24 mouse cellular contexts compared by ENCODE assay signal in genomic region chr10:84949684-84950010, GRCm38 (mm10). TPM values are rescaled to one million over a fixed set of nuclear protein-coding genes. Genes with fewer than 3 reads are reported as not detected.
DNase-seq lines count a peak whose midpoint lies in the region; ATAC-seq and TF ChIP-seq lines count a peak whose summit lies in the region.
"Had no signal": no experiment of that assay in that cellular context is flagged by ENCODE, and none has a peak within 500 bp of the region (broad histone marks: within the 10 kb centered on the region; RNA-seq: fewer than 3 reads in every experiment).

No protein-coding gene starts in this region.

- intact Hi-C loops in heart, adult 2 months (cut with DNase I), result no loop called here

- H3K79me2 ChIP-seq in heart, adult 2 months (replicated peaks; ENCODE audit: control insufficient read depth, insufficient read depth, low read length), result peaks cover 7% of the 10 kb centered on the region

- peaks cover 11% of the 10 kb centered on the region for H3K4me1 ChIP-seq in heart, adult 2 months (ENCODE audit: control insufficient read depth, insufficient read depth, low read length)
- H3K4me1 ChIP-seq in heart, embryonic 11.5 days (ENCODE audit: control insufficient read depth, insufficient read depth, low read length), result no peaks in the 10 kb centered on the region
- 0 out of 2 replicates have a peak, but pooled peaks cover 8% of the 10 kb centered on the region for H3K4me1 ChIP-seq in lung, embryonic 14.5 days (ENCODE audit: insufficient read depth)
- peaks cover 4% of the 10 kb centered on the region; the same call in 1 of the 2 replicates for H3K4me1 ChIP-seq in stomach, postnatal 0 days (replicated peaks; ENCODE audit: control insufficient read depth, insufficient read depth)
- H3K4me1 ChIP-seq: limb, embryonic 10.5 days; midbrain, embryonic 13.5 days had no signal

- H3K4me2 ChIP-seq in heart, embryonic 11.5 days, result no peak overlapping the region
- no peak overlapping the region for H3K4me2 ChIP-seq in lung, embryonic 14.5 days
- H3K4me2 ChIP-seq in stomach, postnatal 0 days (replicated peaks; ENCODE audit: low read depth), result no peak overlapping the region
- H3K4me2 ChIP-seq: heart, embryonic 13.5 days; hindbrain, embryonic 13.5 days; limb, embryonic 15.5 days; liver, embryonic 13.5 days; midbrain, embryonic 13.5 days; neural tube, embryonic 13.5 days had no signal

- H3K27me3 ChIP-seq in heart, adult 2 months (ENCODE audit: control insufficient read depth, insufficient read depth, low read length), result no peaks in the 10 kb centered on the region
- no peaks in the 10 kb centered on the region for H3K27me3 ChIP-seq in heart, embryonic 11.5 days (ENCODE audit: control insufficient read depth, insufficient read depth, low read length)
- no peaks in the 10 kb centered on the region for H3K27me3 ChIP-seq in lung, embryonic 14.5 days (ENCODE audit: insufficient read depth, low read length)
- no peaks in the 10 kb centered on the region for H3K27me3 ChIP-seq in stomach, postnatal 0 days (ENCODE audit: control insufficient read depth, insufficient read depth, low read length)
- H3K27me3 ChIP-seq: heart, embryonic 13.5 days; hindbrain, embryonic 13.5 days; limb, embryonic 15.5 days; liver, embryonic 13.5 days; midbrain, embryonic 13.5 days; neural tube, embryonic 13.5 days had no signal

- no peak overlapping the region for H3K4me3 ChIP-seq in heart, adult 2 months
- no peak overlapping the region for H3K4me3 ChIP-seq in heart, embryonic 11.5 days (ENCODE audit: low read depth, low read length)
- no peak overlapping the region for H3K4me3 ChIP-seq in lung, embryonic 14.5 days (ENCODE audit: low read depth, low read length)
- no peak overlapping the region for H3K4me3 ChIP-seq in stomach, postnatal 0 days (ENCODE audit: low read depth, low read length)
- H3K4me3 ChIP-seq: erythroblast, embryonic 14.5 days; heart, embryonic 13.5 days; hindbrain, embryonic 13.5 days; limb, embryonic 10.5 days; limb, embryonic 15.5 days; liver, embryonic 13.5 days; midbrain, embryonic 13.5 days; neural tube, embryonic 13.5 days had no signal

- H3K9me3 ChIP-seq in heart, embryonic 11.5 days (replicated peaks; ENCODE audit: control insufficient read depth, low read length), result no peaks in the 10 kb centered on the region
- H3K9me3 ChIP-seq in lung, embryonic 14.5 days (ENCODE audit: low read depth, low read length), result no peaks in the 10 kb centered on the region
- no peaks in the 10 kb centered on the region for H3K9me3 ChIP-seq in stomach, postnatal 0 days (ENCODE audit: control insufficient read depth, low read length)
- H3K9me3 ChIP-seq: heart, embryonic 13.5 days; hindbrain, embryonic 13.5 days; limb, embryonic 10.5 days; limb, embryonic 15.5 days; liver, embryonic 13.5 days; midbrain, embryonic 13.5 days; neural tube, embryonic 13.5 days had no signal

- H3K36me3 ChIP-seq in heart, adult 2 months (ENCODE audit: control insufficient read depth, insufficient read depth, low read length), result peaks cover 31% of the 10 kb centered on the region
- H3K36me3 ChIP-seq in heart, embryonic 11.5 days (ENCODE audit: control insufficient read depth, insufficient read depth, low read length), result peaks cover 8% of the 10 kb centered on the region
- peaks cover 20% of the 10 kb centered on the region for H3K36me3 ChIP-seq in lung, embryonic 14.5 days (ENCODE audit: insufficient read depth)
- H3K36me3 ChIP-seq in stomach, postnatal 0 days (ENCODE audit: control insufficient read depth, insufficient read depth, low read length), result peaks cover 3% of the 10 kb centered on the region; the same call in 1 of the 2 replicates

- no peak overlapping the region for H3K9ac ChIP-seq in heart, adult 2 months (ENCODE audit: low read depth, low read length)
- no peak overlapping the region for H3K9ac ChIP-seq in heart, embryonic 11.5 days (ENCODE audit: low read depth, low read length)
- no peak overlapping the region for H3K9ac ChIP-seq in lung, embryonic 14.5 days
- H3K9ac ChIP-seq in stomach, postnatal 0 days (ENCODE audit: low read length), result no peak overlapping the region
- H3K9ac ChIP-seq: heart, embryonic 13.5 days; hindbrain, embryonic 13.5 days; limb, embryonic 15.5 days; liver, embryonic 13.5 days; midbrain, embryonic 13.5 days; neural tube, embryonic 13.5 days had no signal

- TF ChIP-seq POLR2A in heart, adult 2 months (IDR thresholded peaks at IDR 0.05; ENCODE audit: insufficient read depth, low read depth, low read length), result no peak

- no peak for TF ChIP-seq EP300 in heart, adult 2 months (IDR thresholded peaks at IDR 0.05; ENCODE audit: insufficient read depth, low read depth, low read length)
- TF ChIP-seq EP300 in stomach, postnatal 0 days (optimal IDR thresholded peaks at IDR 0.05), result no peak

- H3K27ac ChIP-seq in heart, adult 2 months, result peak overlapping the region; percentile 50
- no peak overlapping the region for H3K27ac ChIP-seq in heart, embryonic 11.5 days (ENCODE audit: low read depth, low read length)
- peak overlapping the region; percentile 33; the same call in 1 of the 2 replicates for H3K27ac ChIP-seq in lung, embryonic 14.5 days (ENCODE audit: low read depth)
- peak overlapping the region; percentile 41 for H3K27ac ChIP-seq in stomach, postnatal 0 days (replicated peaks)
- H3K27ac ChIP-seq: heart, embryonic 13.5 days; hindbrain, embryonic 13.5 days; limb, embryonic 10.5 days; limb, embryonic 15.5 days; liver, embryonic 13.5 days; macrophage; midbrain, embryonic 13.5 days; neural tube, embryonic 13.5 days had no signal

- ATAC-seq in heart, embryonic 11.5 days (replicated peaks; ENCODE audit: insufficient number of reproducible peaks, low FRiP score, low TSS enrichment), result no peak
- peak; percentile 90 for ATAC-seq in lung, embryonic 14.5 days (ENCODE audit: insufficient read depth)
- ATAC-seq in stomach, postnatal 0 days (ENCODE audit: low FRiP score, low TSS enrichment), result no peak; the same call in 1 of the 2 replicates
- ATAC-seq: CD4-positive, CD25-positive, alpha-beta regulatory T cell, adult 4 months; forebrain, embryonic 16.5 days; midbrain, embryonic 13.5 days had no signal

- no peak for DNase-seq in heart, adult 2 months
- peak; percentile 74 for DNase-seq in lung, embryonic 14.5 days
- no peak for DNase-seq in lung, postnatal 25 days (ENCODE audit: low spot score)
- peak; percentile 62 for DNase-seq in lung, postnatal 10 days
- DNase-seq in stomach, postnatal 0 days (ENCODE audit: low spot score), result no peak
- DNase-seq in B cell, adult 2 months, result no peak
- DNase-seq: cerebellum, adult 2 months; cerebellum, postnatal 14 days; gastrocnemius, postnatal 14 days; heart, postnatal 36 days; kidney, adult 2 months; kidney, postnatal 4 days; liver, embryonic 13.5 days had no signal

- 46% methylated on average over 3 of the region's 3 CpGs for WGBS in heart, adult 2 months
- 82% methylated on average over 3 of the region's 3 CpGs for WGBS in heart, embryonic 11.5 days (ENCODE audit: insufficient replicate concordance)
- WGBS in lung, embryonic 14.5 days, result 32% methylated on average over 3 of the region's 3 CpGs
- 50% methylated on average over 3 of the region's 3 CpGs for WGBS in stomach, postnatal 0 days

- TF ChIP-seq CTCF in heart, adult 2 months (IDR thresholded peaks at IDR 0.05), result no peak
- TF ChIP-seq CTCF in lung, embryonic 14.5 days (IDR thresholded peaks at IDR 0.05; ENCODE audit: low read depth), result no peak
- no peak for TF ChIP-seq CTCF in stomach, postnatal 0 days (IDR thresholded peaks at IDR 0.05; ENCODE audit: low read depth)

RNA-seq across cellular contexts. Expression of gene Ric8b, which starts 32.2 kb away (rescaled TPM):
- total RNA-seq in heart, adult 2 months (2021), result 10 to 100 TPM; 36.5 to 42.1 TPM
- 20.5 and 34.6 TPM in 2 replicates for polyA plus RNA-seq in heart, adult 2 months (2012; rRNA removed)
- 17.1 and 18.9 TPM in 2 replicates for polyA plus RNA-seq in heart, embryonic 11.5 days (2014; fragmentation: Nextera tagmentation; extraction: Ambion mirVana)
- polyA plus RNA-seq in lung, embryonic 14.5 days (2014; fragmentation: Nextera tagmentation; extraction: Ambion mirVana), result 17.5 and 18.6 TPM in 2 replicates
- polyA plus RNA-seq in stomach, postnatal 0 days (2015; fragmentation: Nextera tagmentation; extraction: Ambion mirVana), result 7.3 and 7.4 TPM in 2 replicates

Comparison
In these comparisons a context has a peak if more than half of its experiments do, and no peak if none do; other contexts are left out.
1. DNase-seq: peak in lung, embryonic 14.5 days (single experiment) and lung, postnatal 10 days (single experiment); none in heart, adult 2 months (0 of 2), lung, postnatal 25 days (single experiment), stomach, postnatal 0 days (single experiment) and B cell, adult 2 months (0 of 2).